Mouse (Mus musculus): ENCODE results near the gene Ltb. TPM values are rescaled to one million over a fixed set of nuclear protein-coding genes. Genes with fewer than 3 reads are reported as not detected.

Ltb gene
- polyA plus RNA-seq, 1 experiment from 2014 or later: 1.5 TPM

GRCm38 (mm10) chr17:35157661-35158175 lies 36.5 kb upstream of the Ltb start:
- no peak overlapping the region; the same call in 1 of the 2 replicates for H3K9ac ChIP-seq
- no peaks in the 10 kb centered on the region for H3K9me3 ChIP-seq (replicated peaks)
- WGBS: 92% methylated on average over 8 of the region's 8 CpGs
- ATAC-seq (replicated peaks; ENCODE audit: insufficient number of reproducible peaks, insufficient read depth, low FRiP score, low read depth): no peak
- H3K4me2 ChIP-seq: no peak overlapping the region
- no peak overlapping the region for H3K27ac ChIP-seq
- no peaks in the 10 kb centered on the region for H3K27me3 ChIP-seq
- H3K4me3 ChIP-seq: no peak overlapping the region
- H3K36me3 ChIP-seq: peaks cover 90% of the 10 kb centered on the region
- H3K4me1 ChIP-seq (replicated peaks): peaks cover 11% of the 10 kb centered on the region

- no peak for ATAC-seq (replicated peaks; ENCODE audit: insufficient number of reproducible peaks, insufficient read depth, low FRiP score, low read depth)
- no peak overlapping the region for H3K27ac ChIP-seq
- no peaks in the 10 kb centered on the region for H3K27me3 ChIP-seq
- 88% methylated on average over 16 of the region's 16 CpGs for WGBS
- H3K9ac ChIP-seq: no peak overlapping the region
- no peak overlapping the region for H3K4me3 ChIP-seq
- H3K9me3 ChIP-seq (replicated peaks): no peaks in the 10 kb centered on the region
- no peak overlapping the region for H3K4me2 ChIP-seq
- peaks cover 20% of the 10 kb centered on the region for H3K4me1 ChIP-seq (replicated peaks)
- H3K36me3 ChIP-seq: peaks cover 77% of the 10 kb centered on the region
Measured at GRCm38 (mm10) chr17:35158850-35159593, 35.2 kb upstream of the Ltb start.

GRCm38 (mm10) chr17:35159638-35160037 lies 34.6 kb upstream of the Ltb start:
- Histone ChIP-seq H3K4me1 (replicated peaks) (peaks cover 20% of the 10 kb centered on the region), H3K9ac (no peak overlapping the region), H3K27ac (no peak overlapping the region), H3K4me2 (no peak overlapping the region), H3K9me3 (replicated peaks) (no peaks in the 10 kb centered on the region), H3K4me3 (no peak overlapping the region), H3K27me3 (no peaks in the 10 kb centered on the region), H3K36me3 (peaks cover 71% of the 10 kb centered on the region)
- no peak for ATAC-seq (replicated peaks; ENCODE audit: insufficient number of reproducible peaks, insufficient read depth, low FRiP score, low read depth)
- WGBS: 84% methylated on average over 7 of the region's 7 CpGs

- 73% methylated on average over 11 of the region's 11 CpGs for WGBS
- Histone ChIP-seq H3K27me3 (no peaks in the 10 kb centered on the region), H3K4me2 (no peak overlapping the region), H3K9ac (no peak overlapping the region), H3K4me1 (replicated peaks) (peaks cover 28% of the 10 kb centered on the region), H3K4me3 (no peak overlapping the region), H3K36me3 (peaks cover 53% of the 10 kb centered on the region), H3K9me3 (replicated peaks) (no peaks in the 10 kb centered on the region), H3K27ac (no peak overlapping the region)
- no peak for ATAC-seq (replicated peaks; ENCODE audit: insufficient number of reproducible peaks, insufficient read depth, low FRiP score, low read depth)
Measured at GRCm38 (mm10) chr17:35161421-35161820, 32.8 kb upstream of the Ltb start.

GRCm38 (mm10) chr17:35162121-35162520 lies 32.1 kb upstream of the Ltb start:
- H3K27me3 ChIP-seq: no peaks in the 10 kb centered on the region
- peak overlapping the region; percentile 92 for H3K4me2 ChIP-seq
- no peak for ATAC-seq (replicated peaks; ENCODE audit: insufficient number of reproducible peaks, insufficient read depth, low FRiP score, low read depth)
- peak overlapping the region; percentile 92 for H3K4me3 ChIP-seq
- peak overlapping the region; percentile 6 for H3K27ac ChIP-seq
- no peaks in the 10 kb centered on the region for H3K9me3 ChIP-seq (replicated peaks)
- peak overlapping the region; percentile 98 for H3K9ac ChIP-seq
- H3K4me1 ChIP-seq (replicated peaks): peaks cover 31% of the 10 kb centered on the region
- 61% methylated on average over 14 of the region's 14 CpGs for WGBS
- H3K36me3 ChIP-seq: peaks cover 46% of the 10 kb centered on the region

GRCm38 (mm10) chr17:35162730-35163129 lies 31.5 kb upstream of the Ltb start:
- no peak for ATAC-seq (replicated peaks; ENCODE audit: insufficient number of reproducible peaks, insufficient read depth, low FRiP score, low read depth)
- H3K4me2 ChIP-seq: peak overlapping the region; percentile 92
- no peaks in the 10 kb centered on the region for H3K27me3 ChIP-seq
- WGBS: 26% methylated on average over 12 of the region's 12 CpGs
- H3K9ac ChIP-seq: peak overlapping the region; percentile 98
- peaks cover 31% of the 10 kb centered on the region for H3K4me1 ChIP-seq (replicated peaks)
- peak overlapping the region; percentile 92 for H3K4me3 ChIP-seq
- H3K36me3 ChIP-seq: peaks cover 40% of the 10 kb centered on the region
- H3K9me3 ChIP-seq (replicated peaks): no peaks in the 10 kb centered on the region
- peak overlapping the region; percentile 97 for H3K27ac ChIP-seq

- Histone ChIP-seq H3K4me2 (peak overlapping the region; percentile 92), H3K9ac (peak overlapping the region; percentile 98), H3K4me1 (replicated peaks) (peaks cover 31% of the 10 kb centered on the region), H3K27me3 (no peaks in the 10 kb centered on the region), H3K9me3 (replicated peaks) (no peaks in the 10 kb centered on the region), H3K4me3 (peak overlapping the region; percentile 92), H3K36me3 (peaks cover 32% of the 10 kb centered on the region), H3K27ac (peak overlapping the region; percentile 97)
- WGBS: 5% methylated on average over 8 of the region's 8 CpGs
- ATAC-seq (replicated peaks; ENCODE audit: insufficient number of reproducible peaks, insufficient read depth, low FRiP score, low read depth): no peak
Measured at GRCm38 (mm10) chr17:35163326-35164081, 30.7 kb upstream of the Ltb start.

- no peaks in the 10 kb centered on the region for H3K9me3 ChIP-seq (replicated peaks)
- peak overlapping the region; percentile 92 for H3K4me3 ChIP-seq
- peaks cover 25% of the 10 kb centered on the region for H3K36me3 ChIP-seq
- no peaks in the 10 kb centered on the region for H3K27me3 ChIP-seq
- H3K27ac ChIP-seq: peak overlapping the region; percentile 97
- under 1% methylated on average over 28 of the region's 28 CpGs for WGBS
- no peak for ATAC-seq (replicated peaks; ENCODE audit: insufficient number of reproducible peaks, insufficient read depth, low FRiP score, low read depth)
- H3K9ac ChIP-seq: peak overlapping the region; percentile 98
- H3K4me1 ChIP-seq (replicated peaks): peaks cover 31% of the 10 kb centered on the region
- peak overlapping the region; percentile 92 for H3K4me2 ChIP-seq
Measured at GRCm38 (mm10) chr17:35164218-35164567, 30.0 kb upstream of the Ltb start.

- peak; percentile 97 for ATAC-seq (replicated peaks; ENCODE audit: insufficient number of reproducible peaks, insufficient read depth, low FRiP score, low read depth)
- WGBS: under 1% methylated on average over 77 of the region's 89 CpGs
- H3K9ac ChIP-seq: peak within 1 kb of the TSS; percentile 98
Measured at GRCm38 (mm10) chr17:35164568-35165450, 29.4 kb upstream of the Ltb start, which contains the start of gene Prrc2a. Gene Prrc2a, minus strand, starts transcription at chr17:35164897.

GRCm38 (mm10) chr17:35165451-35166155 lies 28.6 kb upstream of the Ltb start:
- Histone ChIP-seq H3K27ac (peak overlapping the region; percentile 97), H3K9me3 (replicated peaks) (no peaks in the 10 kb centered on the region), H3K4me1 (replicated peaks) (peaks cover 31% of the 10 kb centered on the region), H3K9ac (peak overlapping the region; percentile 47), H3K4me3 (peak overlapping the region; percentile 92), H3K27me3 (no peaks in the 10 kb centered on the region), H3K4me2 (peak overlapping the region; percentile 61), H3K36me3 (peaks cover 11% of the 10 kb centered on the region)
- WGBS: 21% methylated on average over 12 of the region's 12 CpGs
- no peak for ATAC-seq (replicated peaks; ENCODE audit: insufficient number of reproducible peaks, insufficient read depth, low FRiP score, low read depth)

More at GRCm38 (mm10) chr17:35164568-35165450, 29.4 kb upstream of the Ltb start, which contains the start of gene Prrc2a:
- Histone ChIP-seq H3K36me3 (peaks cover 19% of the 10 kb centered on the region), H3K4me2 (peak within 1 kb of the TSS; percentile 92), H3K27me3 (no peaks in the 10 kb centered on the region), H3K4me3 (peak within 1 kb of the TSS; percentile 92), H3K9me3 (replicated peaks) (no peaks in the 10 kb centered on the region), H3K4me1 (replicated peaks) (peaks cover 31% of the 10 kb centered on the region), H3K27ac (peak within 1 kb of the TSS; percentile 97)
